Mouse (Mus musculus) forebrain, embryonic 10.5 days (tissue): ENCODE data around the gene Gm7075. TPM values are rescaled to one million over a fixed set of nuclear protein-coding genes. Genes with fewer than 3 reads are reported as not detected.
A peak's percentile ranks its signal among the peaks of the same experiment; 100 is the strongest.

Experiments used
- DNase-seq: peaks from one replicate; pipeline ENCODE4 v3.0.0-alpha.2; 2017; ENCODE audit warnings: low spot score; ENCODE audit errors: extremely low spot score
- H3K27ac ChIP-seq: fragments of 300-500 bp; sonication (generic); 2 replicates; pipeline ENCODE4 v1.5.1; 2016; ENCODE audit warnings: mild to moderate bottlenecking
- H3K27me3 ChIP-seq: fragments of 300-500 bp; sonication (generic); 2 replicates; pipeline ENCODE4 v1.6.1; 2016; ENCODE audit warnings: mild to moderate bottlenecking; ENCODE audit not compliant: poor library complexity, severe bottlenecking
- H3K36me3 ChIP-seq: fragments of 300-500 bp; sonication (generic); replicated peaks from 2 replicates; pipeline ENCODE4 v1.6.1; 2016; ENCODE audit warnings: mild to moderate bottlenecking, moderate library complexity
- H3K4me1 ChIP-seq: fragments of 300-500 bp; sonication (generic); 2 replicates; pipeline ENCODE4 v1.6.1; 2016
- H3K4me3 ChIP-seq: fragments of 300-500 bp; sonication (generic); 2 replicates; pipeline ENCODE4 v1.5.1; 2016; ENCODE audit warnings: mild to moderate bottlenecking, moderate library complexity
- H3K9me3 ChIP-seq: fragments of 300-500 bp; sonication (generic); 2 replicates; pipeline ENCODE4 v1.6.1; 2016; ENCODE audit warnings: mild to moderate bottlenecking, moderate library complexity
- WGBS: fragments of 180-500 bp; shearing (Covaris S2); methylation state at CpG from one replicate; pipeline ENCODE4 v1.1.7; 2016; 5-methylcytosine and 5-hydroxymethylcytosine counted together
- polyA plus RNA-seq: library from polyadenylated mRNA; unstranded; fragments of >200 nt; fragmentation: Nextera tagmentation; extraction: Ambion mirVana; gene quantifications from 2 replicates; pipeline ENCODE4 v1.2.1, GENCODE M21; 2016

Gene Gm7075
- polyA plus RNA-seq, 1 experiment from 2014 or later: not detected

DNA sequence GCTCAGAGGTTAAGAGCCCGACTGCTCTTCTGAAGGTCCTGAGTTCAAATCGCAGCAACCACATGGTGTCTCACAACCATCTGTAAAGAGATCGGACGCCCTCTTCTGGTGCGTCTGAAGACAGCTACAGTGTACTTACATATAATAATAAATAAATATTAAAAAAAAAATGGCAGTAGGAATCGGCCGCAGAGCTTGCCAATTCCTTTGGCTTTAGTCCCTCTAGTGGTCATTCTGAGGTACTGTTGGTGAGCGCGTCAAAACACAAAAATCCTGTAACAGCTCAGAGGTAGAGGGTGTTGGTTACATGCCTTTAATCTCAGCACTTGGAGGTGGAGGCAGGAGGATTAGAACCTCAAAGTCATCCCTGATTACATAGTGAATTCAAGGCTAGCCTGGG, 44.1 kb downstream of the Gm7075 start:
- no peak overlapping the region for H3K27ac ChIP-seq
- H3K9me3 ChIP-seq: no peaks in the 10 kb centered on the region
- peaks cover 16% of the 10 kb centered on the region for H3K27me3 ChIP-seq
- peaks cover 11% of the 10 kb centered on the region for H3K4me1 ChIP-seq
- no peak overlapping the region for H3K4me3 ChIP-seq
- DNase-seq: peak; percentile 49
- 23% methylated on average over 9 of the region's 9 CpGs for WGBS
- H3K36me3 ChIP-seq: no peaks in the 10 kb centered on the region

DNA sequence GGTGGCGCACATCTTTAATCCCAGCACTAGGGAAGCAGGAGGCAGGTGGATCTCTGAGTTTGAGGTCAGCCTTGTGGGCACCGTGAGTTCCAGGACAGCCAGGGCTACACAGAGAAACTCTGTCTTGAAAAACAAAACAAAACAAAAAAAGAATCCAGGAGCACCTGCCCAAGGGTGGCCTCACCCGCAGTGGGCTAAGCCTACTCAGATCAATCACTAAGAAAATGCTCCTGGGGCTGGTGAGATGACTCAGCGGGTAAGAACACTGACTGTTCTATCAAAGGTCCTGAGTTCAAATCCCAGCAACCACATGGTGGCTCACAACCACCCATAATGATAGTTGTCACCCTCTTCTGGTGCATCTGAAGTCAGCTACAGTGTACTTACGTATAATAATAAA, 45.3 kb downstream of the Gm7075 start:
- H3K36me3 ChIP-seq: no peaks in the 10 kb centered on the region
- H3K9me3 ChIP-seq: no peaks in the 10 kb centered on the region
- no peak for DNase-seq
- peaks cover 11% of the 10 kb centered on the region for H3K27me3 ChIP-seq
- H3K4me3 ChIP-seq: no peak overlapping the region
- whole genome bisulfite sequencing: 87% methylated on average over 5 of the region's 5 CpGs
- peaks cover 2% of the 10 kb centered on the region for H3K4me1 ChIP-seq
- H3K27ac ChIP-seq: no peak overlapping the region

Other genes with a start within 250 kb of the Gm7075 start
- gene Mypn, start 217.8 kb downstream of the Gm7075 start, polyA plus RNA-seq: 0.05 and 0.11 TPM in 2 replicates
- 50.0 and 54.0 TPM in 2 replicates for gene Herc4, start 178.0 kb downstream of the Gm7075 start, polyA plus RNA-seq
- gene Sirt1, start 40.1 kb downstream of the Gm7075 start, polyA plus RNA-seq: 5.4 and 6.8 TPM in 2 replicates
- gene Dnajc12, start 39.3 kb downstream of the Gm7075 start, polyA plus RNA-seq: 9.6 and 9.9 TPM in 2 replicates
- 0.05 and 0.16 TPM in 2 replicates for gene Ctnna3, start 8.3 kb upstream of the Gm7075 start, polyA plus RNA-seq